Mouse (Mus musculus) MEL (cell line): Measurements from ENCODE around the gene Dab2. TPM values are rescaled to one million over a fixed set of nuclear protein-coding genes. Genes with fewer than 3 reads are reported as not detected.

Source experiments
- DNase-seq: peaks from one replicate; pipeline ENCODE4 v3.0.0; 2011; ENCODE audit warnings: low read depth, low spot score
- H3K27ac ChIP-seq: 2 replicates; pipeline ENCODE4 v1.5.1; 2012; ENCODE audit warnings: low read depth, mild to moderate bottlenecking, control low read depth, low read length, moderate library complexity; ENCODE audit not compliant: control insufficient read depth
- H3K27me3 ChIP-seq, 2 experiments: fragments of 150-350 bp in 1 of 2; sonication (generic) in 1 of 2; 2 replicates each; pipeline ENCODE4 v1.6.1; 2012; ENCODE audit warnings: low read length in 2 of 2, mild to moderate bottlenecking in 2 of 2, improper control_type of control experiment in 1 of 2, moderate library complexity in 1 of 2; ENCODE audit not compliant: insufficient read depth in 2 of 2, control insufficient read depth in 1 of 2
- H3K36me3 ChIP-seq, 2 experiments: 2 replicates each; pipeline ENCODE4 v1.6.1; 2012 to 2014; ENCODE audit warnings: low read length in 2 of 2, improper control_type of control experiment in 1 of 2, inconsistent platforms in 1 of 2, mild to moderate bottlenecking in 1 of 2; ENCODE audit not compliant: insufficient read depth in 2 of 2, control insufficient read depth in 1 of 2
- H3K4me1 ChIP-seq, 2 experiments: fragments of 150-350 bp in 1 of 2; sonication (generic) in 1 of 2; 2 replicates each; pipeline ENCODE4 v1.6.1; 2012; ENCODE audit warnings: low read length in 2 of 2, improper control_type of control experiment in 1 of 2, mild to moderate bottlenecking in 1 of 2; ENCODE audit not compliant: insufficient read depth in 2 of 2, control insufficient read depth in 1 of 2
- H3K4me3 ChIP-seq, 2 experiments: fragments of 150-350 bp in 1 of 2; sonication (generic) in 1 of 2; 2 replicates each; pipeline ENCODE4 v1.5.1; 2012; ENCODE audit warnings: low read depth in 2 of 2, low read length in 2 of 2, mild to moderate bottlenecking in 2 of 2, moderate library complexity in 2 of 2, control low read depth in 1 of 2, improper control_type of control experiment in 1 of 2; ENCODE audit not compliant: control insufficient read depth in 1 of 2, insufficient read depth in 1 of 2
- H3K79me2 ChIP-seq: 2 replicates; pipeline ENCODE4 v1.6.1; 2012; ENCODE audit warnings: mild to moderate bottlenecking, low read length, moderate library complexity; ENCODE audit not compliant: control insufficient read depth, poor library complexity, insufficient read depth
- H3K9ac ChIP-seq: 2 replicates; pipeline ENCODE4 v1.6.1; 2012; ENCODE audit warnings: low read depth, mild to moderate bottlenecking, control low read depth, low read length, moderate library complexity; ENCODE audit not compliant: control insufficient read depth, poor library complexity, severe bottlenecking
- H3K9me3 ChIP-seq: fragments of 150-350 bp; sonication (generic); replicated peaks from 2 replicates; pipeline ENCODE4 v1.6.1; 2012; ENCODE audit warnings: mild to moderate bottlenecking, low read length, improper control_type of control experiment, moderate library complexity; ENCODE audit not compliant: insufficient read depth
- BHLHE40 ChIP-seq: IDR thresholded peaks from 2 replicates; pipeline ENCODE4 v1.6.1; 2012; ENCODE audit warnings: low read depth, mild to moderate bottlenecking, inconsistent platforms, low read length, improper control_type of control experiment, borderline replicate concordance
- CHD2 ChIP-seq: IDR thresholded peaks from 2 replicates; pipeline ENCODE4 v1.6.1; 2011; ENCODE audit warnings: low read length, improper control_type of control experiment
- ELF1 ChIP-seq: IDR thresholded peaks from 2 replicates; pipeline ENCODE4 v1.6.1; 2014; ENCODE audit warnings: low read depth, mild to moderate bottlenecking, inconsistent platforms, low read length, improper control_type of control experiment, moderate library complexity
- GATA1 ChIP-seq: IDR thresholded peaks from 2 replicates; pipeline ENCODE4 v1.6.1; 2011; ENCODE audit warnings: low read depth, low read length, improper control_type of control experiment
- JUND ChIP-seq: IDR thresholded peaks from 2 replicates; pipeline ENCODE4 v1.6.1; 2011; ENCODE audit warnings: low read depth, mild to moderate bottlenecking, improper control_type of control experiment, low read length
- MAFK ChIP-seq: IDR thresholded peaks from 2 replicates; pipeline ENCODE4 v1.6.1; 2011; ENCODE audit warnings: low read depth, mild to moderate bottlenecking, low read length, improper control_type of control experiment, borderline replicate concordance
- MXI1 ChIP-seq: IDR thresholded peaks from 2 replicates; pipeline ENCODE4 v1.6.1; 2011; ENCODE audit warnings: mild to moderate bottlenecking, low read depth, low read length, improper control_type of control experiment
- MYB ChIP-seq: IDR thresholded peaks from 2 replicates; pipeline ENCODE4 v1.6.1; 2011; ENCODE audit warnings: mild to moderate bottlenecking, low read depth, low read length, improper control_type of control experiment
- MYC ChIP-seq: IDR thresholded peaks from 2 replicates; pipeline ENCODE4 v1.6.1; 2011; ENCODE audit warnings: low read depth, mild to moderate bottlenecking, low read length, improper control_type of control experiment, moderate library complexity
- NRF1 ChIP-seq: IDR thresholded peaks from 2 replicates; pipeline ENCODE4 v1.6.1; 2014; ENCODE audit warnings: low read depth, mild to moderate bottlenecking, inconsistent platforms, low read length, improper control_type of control experiment, moderate library complexity; ENCODE audit not compliant: poor library complexity, insufficient read depth, severe bottlenecking
- POLR2A ChIP-seq, 2 experiments: IDR thresholded peaks; 2 replicates each; pipeline ENCODE4 v1.6.1; 2011 to 2012; ENCODE audit warnings: low read length in 2 of 2, mild to moderate bottlenecking in 2 of 2, control low read depth in 1 of 2, improper control_type of control experiment in 1 of 2, low read depth in 1 of 2, moderate library complexity in 1 of 2; ENCODE audit not compliant: control insufficient read depth in 1 of 2, insufficient read depth in 1 of 2, poor library complexity in 1 of 2
- POLR2AphosphoS2 ChIP-seq: IDR thresholded peaks from 2 replicates; pipeline ENCODE4 v1.6.1; 2011; ENCODE audit warnings: low read length, improper control_type of control experiment
- POLR2AphosphoS5 ChIP-seq: IDR thresholded peaks from 2 replicates; pipeline ENCODE4 v1.6.1; 2012; ENCODE audit warnings: low read depth, borderline replicate concordance, mild to moderate bottlenecking, inconsistent platforms, low read length, moderate library complexity, mixed read lengths
- RCOR1 ChIP-seq: IDR thresholded peaks from 2 replicates; pipeline ENCODE4 v1.6.1; 2012; ENCODE audit warnings: low read depth, mild to moderate bottlenecking, inconsistent platforms, low read length, improper control_type of control experiment
- USF2 ChIP-seq, 2 experiments: IDR thresholded peaks; 2 replicates each; pipeline ENCODE4 v1.6.1; 2011 to 2012; ENCODE audit warnings: improper control_type of control experiment in 2 of 2, low read length in 2 of 2, borderline replicate concordance in 1 of 2, inconsistent platforms in 1 of 2, low read depth in 1 of 2, mild to moderate bottlenecking in 1 of 2; ENCODE audit not compliant: insufficient read depth in 1 of 2
- ZMIZ1 ChIP-seq: IDR thresholded peaks from 2 replicates; pipeline ENCODE4 v1.6.1; 2012; ENCODE audit warnings: low read depth, mild to moderate bottlenecking, inconsistent platforms, low read length, improper control_type of control experiment, moderate library complexity
- ZNF384 ChIP-seq: IDR thresholded peaks from 2 replicates; pipeline ENCODE4 v1.6.1; 2012; ENCODE audit warnings: low read depth, mild to moderate bottlenecking, inconsistent platforms, low read length, improper control_type of control experiment
- polyA plus RNA-seq, 2 experiments: library from polyadenylated mRNA; stranded (reverse) in 1 of 2; unstranded in 1 of 2; fragments of >175 nt in 1 of 2; fragments of >200 nt in 1 of 2; gene quantifications; 2 replicates each; pipeline versions ENCODE4 v1.2.1 to v1.2.4; 2012; ENCODE audit warnings: low replicate concordance in 2 of 2, low read depth in 1 of 2; ENCODE audit not compliant: insufficient read length in 2 of 2, insufficient read depth in 1 of 2, missing spikeins in 1 of 2
- total RNA-seq: library from RNA; depleted of rRNA; stranded (reverse); fragments of 300-350 nt; gene quantifications from 2 replicates; pipeline ENCODE4 v1.2.3, GENCODE M21; 2012

Gene Dab2
- total and polyA plus RNA-seq, 3 experiments: not detected

DNA sequence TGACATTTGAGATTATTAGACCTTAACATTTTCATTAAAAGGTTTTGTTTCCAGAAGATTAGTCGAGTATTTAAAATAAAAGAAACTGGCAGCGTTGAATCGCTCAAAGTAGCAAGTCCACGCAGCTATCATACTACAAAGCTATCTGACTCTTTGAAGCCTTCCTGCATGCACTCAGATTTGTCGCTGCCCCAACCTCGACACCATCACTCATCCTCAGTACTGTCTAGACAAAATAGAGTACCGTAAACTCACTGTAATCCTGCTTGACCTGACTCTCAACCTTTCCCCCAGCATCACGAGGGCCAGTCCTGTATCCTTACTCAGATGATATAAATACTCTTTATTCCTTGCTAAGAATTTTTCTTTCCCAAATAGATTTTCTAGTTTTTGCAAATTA is 100.5 kb downstream of the Dab2 start:
- Histone ChIP-seq H3K79me2 (no peaks in the 10 kb centered on the region), H3K36me3 (no peaks in the 10 kb centered on the region), H3K4me3 (no peak overlapping the region), H3K27ac (no peak overlapping the region), H3K4me1 (no peaks in the 10 kb centered on the region), H3K9me3 (no peaks in the 10 kb centered on the region), H3K27me3 (no peaks in the 10 kb centered on the region; a peak in 2 of 4 replicates), H3K9ac (no peak overlapping the region)
- no peak for TF ChIP-seq ELF1
- no peak for TF ChIP-seq USF2 (IDR thresholded peaks at IDR 0.05; ENCODE audit: borderline replicate concordance in 1 of 2, insufficient read depth in 1 of 2, low read depth in 1 of 2, low read length in 2 of 2)
- TF ChIP-seq JUND: no peak
- TF ChIP-seq POLR2AphosphoS2: no peak
- no peak for TF ChIP-seq MYC
- no peak for TF ChIP-seq CHD2
- no peak for TF ChIP-seq POLR2A (IDR thresholded peaks at IDR 0.05; ENCODE audit: control insufficient read depth in 1 of 2, insufficient read depth in 1 of 2, low read depth in 1 of 2, low read length in 2 of 2, poor library complexity in 1 of 2)
- TF ChIP-seq MXI1: no peak
- TF ChIP-seq MAFK: no peak
- no peak for TF ChIP-seq BHLHE40
- TF ChIP-seq POLR2AphosphoS5: no peak
- no peak for DNase-seq

DNA sequence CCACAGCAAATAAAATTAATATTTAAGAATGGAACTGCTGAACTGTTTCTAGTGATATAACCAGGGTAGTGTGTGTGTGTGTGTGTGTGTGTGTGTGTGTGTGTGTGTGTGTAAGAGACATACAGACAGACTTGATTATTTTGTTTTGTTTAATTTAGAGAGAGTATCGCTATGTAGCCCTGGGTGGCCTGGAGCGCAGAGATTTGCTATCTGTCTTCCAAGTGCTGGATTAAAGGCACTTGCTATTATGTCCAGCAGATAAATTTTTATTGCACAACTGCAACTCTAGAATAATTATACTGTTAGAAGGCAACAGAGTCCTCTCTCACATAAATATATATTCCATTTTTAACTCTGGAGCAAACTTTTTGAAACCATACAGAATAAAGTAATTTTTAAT is 102.8 kb downstream of the Dab2 start:
- TF ChIP-seq ZNF384: no peak
- no peak for TF ChIP-seq RCOR1
- no peak for TF ChIP-seq NRF1
- TF ChIP-seq POLR2A (IDR thresholded peaks at IDR 0.05; ENCODE audit: control insufficient read depth in 1 of 2, insufficient read depth in 1 of 2, low read depth in 1 of 2, low read length in 2 of 2, poor library complexity in 1 of 2): no peak
- no peak for TF ChIP-seq GATA1
- TF ChIP-seq MYB: no peak
- TF ChIP-seq ZMIZ1: no peak
- TF ChIP-seq, all 39 proteins: peak for 0
- Histone ChIP-seq H3K4me3 (no peak overlapping the region), H3K27me3 (peaks cover 0 to 1% of the 10 kb centered on the region in 2 experiments; a peak in 2 of 4 replicates), H3K4me1 (no peaks in the 10 kb centered on the region), H3K79me2 (no peaks in the 10 kb centered on the region), H3K27ac (no peak overlapping the region), H3K36me3 (no peaks in the 10 kb centered on the region), H3K9me3 (no peaks in the 10 kb centered on the region), H3K9ac (no peak overlapping the region)
- no peak for DNase-seq
